Mouse (Mus musculus) adrenal gland (tissue): ENCODE measurements at regions not wholly inside any gene's neighbourhood (a gene's known extent, or its start where the extent isn't known, plus 50 kb on each side); places are given as distances from the start of the nearest gene placed in this dataset.

Source experiments
- intact Hi-C: fragments of 180-260 bp; cut with DNase I; formaldehyde crosslinking; loops from one replicate; pipeline ENCODE4 v1.15.1; 2025

DNA sequence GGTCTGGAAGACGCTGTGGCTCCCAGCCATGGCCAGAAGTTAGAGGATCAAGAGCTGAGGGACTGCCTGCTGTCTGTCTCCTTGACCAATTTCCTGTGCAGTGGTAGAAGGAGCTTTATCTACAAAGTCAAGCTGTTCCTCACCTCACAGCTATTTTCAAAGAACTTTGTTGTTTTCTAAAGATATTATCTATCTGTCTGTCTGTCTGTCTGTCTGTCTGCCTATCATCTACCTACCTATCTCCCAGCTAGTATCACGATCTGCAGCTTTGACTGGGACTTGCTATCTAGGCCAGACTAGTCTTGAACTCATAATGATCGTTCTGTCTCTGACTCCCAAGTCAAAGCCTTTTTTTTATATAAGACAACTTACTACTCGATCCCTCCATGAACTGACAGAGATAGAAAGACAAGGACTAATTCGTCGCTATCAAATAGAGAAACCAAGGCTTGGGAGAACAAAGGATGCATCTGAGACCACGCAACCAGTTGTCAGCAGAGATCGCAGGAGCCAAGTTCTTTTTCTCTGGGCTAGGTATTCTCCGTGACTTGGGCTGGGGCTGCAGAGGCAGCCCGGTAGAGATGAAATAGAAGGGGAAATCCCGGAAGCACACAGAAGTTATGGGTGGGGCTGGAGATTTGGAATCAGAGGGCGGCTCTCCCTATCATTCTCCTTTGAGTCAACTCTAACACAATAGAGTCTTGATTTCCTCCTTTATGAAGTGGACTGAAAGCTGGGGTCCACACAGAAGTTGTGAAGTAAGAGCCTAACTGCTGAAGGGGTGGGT is 59.2 kb upstream of the Haao start:
- intact Hi-C loops = no loop called here

GRCm38 (mm10) chr17:83903467-83903866 is 55.7 kb upstream of the Haao start:
- intact Hi-C loops = loop anchor here (5.0 kb wide), 4 partner anchors 69 to 479 kb away; no protein-coding TSS in a partner anchor

DNA sequence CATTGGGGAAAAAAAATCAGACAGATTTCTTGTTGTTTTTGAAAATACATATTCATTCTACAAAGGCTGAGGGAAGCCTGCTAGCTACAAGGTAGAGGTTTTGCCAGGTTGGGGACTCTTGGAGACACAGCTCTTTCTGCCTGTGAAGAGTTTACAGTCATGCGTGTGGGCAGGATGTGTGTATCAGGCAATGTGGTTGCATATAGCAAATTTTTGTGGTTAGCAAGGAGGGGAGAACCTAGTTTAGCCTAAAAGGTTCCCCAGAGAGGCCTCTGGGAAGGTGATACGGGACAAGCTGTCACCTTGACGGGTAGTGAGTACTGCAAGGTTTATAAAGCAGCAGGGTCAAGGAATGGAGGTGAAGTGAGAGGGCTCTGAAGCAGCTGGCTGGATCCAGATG is 54.8 kb upstream of the Haao start:
- intact Hi-C loops = loop anchor here (5.0 kb wide), 4 partner anchors 70 to 480 kb away; no protein-coding TSS in a partner anchor

- intact Hi-C loops = loop anchor here (5.0 kb wide), 4 partner anchors 70 to 480 kb away; no protein-coding TSS in a partner anchor
Measured at GRCm38 (mm10) chr17:83902091-83902490, 54.3 kb upstream of the Haao start.

- intact Hi-C loops = loop anchor here (5.0 to 10.0 kb wide), 5 partner anchors 73 to 483 kb away; no protein-coding TSS in a partner anchor
Measured at GRCm38 (mm10) chr17:83899588-83900152, 51.9 kb upstream of the Haao start.

DNA sequence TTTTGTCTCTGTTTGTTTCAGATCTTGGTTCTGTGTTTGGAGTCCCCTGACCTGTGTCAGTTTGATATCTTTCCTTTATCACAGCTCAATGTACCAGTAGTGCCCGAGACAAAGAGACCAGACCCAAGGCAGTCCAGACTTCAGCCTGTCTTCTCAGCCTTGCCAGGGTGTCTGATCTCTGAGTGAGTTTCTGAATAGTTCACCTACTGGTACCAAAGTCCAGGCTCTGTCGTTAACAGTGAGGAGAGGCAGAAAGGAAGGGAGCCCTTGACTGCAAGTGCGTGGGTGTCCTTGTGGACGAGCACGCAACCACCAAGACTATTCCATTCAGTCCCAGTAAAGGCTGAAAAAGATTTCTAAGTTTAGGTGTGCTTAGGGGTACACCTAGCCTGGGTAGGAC is 50.8 kb upstream of the Haao start:
- intact Hi-C loops = loop anchor here (10.0 kb wide), 1 partner anchor 116 kb away; no protein-coding TSS in a partner anchor
